Mouse (Mus musculus) cerebellum, adult 2 months (tissue): Measurements from ENCODE around the gene Arf3. TPM values are rescaled to one million over a fixed set of nuclear protein-coding genes. Genes with fewer than 3 reads are reported as not detected.
A peak's percentile ranks its signal among the peaks of the same experiment; 100 is the strongest.

Source experiments
- DNase-seq, 2 experiments: peaks; one replicate each; pipeline ENCODE4 v3.0.0; 2021
- H3K27ac ChIP-seq: fragments of 200-500 bp; 2 replicates; pipeline ENCODE4 v1.5.1; 2012; ENCODE audit warnings: low read length, control low read depth, inconsistent platforms; ENCODE audit not compliant: insufficient read depth
- H3K27me3 ChIP-seq: fragments of 200-500 bp; 2 replicates; pipeline ENCODE4 v1.6.1; 2012; ENCODE audit warnings: inconsistent platforms, mild to moderate bottlenecking, low read length, moderate library complexity; ENCODE audit not compliant: control insufficient read depth, insufficient read depth
- H3K4me1 ChIP-seq: fragments of 200-500 bp; 2 replicates; pipeline ENCODE4 v1.6.1; 2011; ENCODE audit warnings: low read length; ENCODE audit not compliant: control insufficient read depth, insufficient read depth
- H3K4me3 ChIP-seq: fragments of 200-500 bp; replicated peaks from 2 replicates; pipeline ENCODE3; 2011; ENCODE audit warnings: mild to moderate bottlenecking, low read depth, low read length, control low read depth; ENCODE audit not compliant: insufficient read depth
- CTCF ChIP-seq: fragments of 200-500 bp; IDR thresholded peaks from 2 replicates; pipeline ENCODE4 v1.5.1; 2011; ENCODE audit warnings: low read depth, mild to moderate bottlenecking, control low read depth, low read length, moderate library complexity, borderline replicate concordance; ENCODE audit not compliant: insufficient read depth
- POLR2A ChIP-seq: fragments of 200-500 bp; IDR thresholded peaks from 2 replicates; pipeline ENCODE4 v1.6.1; 2011; ENCODE audit warnings: low read length, control low read depth, borderline replicate concordance; ENCODE audit not compliant: insufficient read depth
- WGBS: fragments of 180-500 bp; shearing (Covaris S2); methylation state at CpG from one replicate; pipeline ENCODE4 v1.1.7; 2018; 5-methylcytosine and 5-hydroxymethylcytosine counted together
- polyA plus RNA-seq: library from polyadenylated mRNA; depleted of rRNA; stranded (reverse); fragments of >200 nt; gene quantifications from 2 replicates; pipeline ENCODE4 v1.2.3, GENCODE M21; 2012

Gene Arf3
- polyA plus RNA-seq, 1 experiment, result 210 TPM

- no peak for TF ChIP-seq POLR2A
- peak; percentile 39; the same call in 1 of the 2 replicates for TF ChIP-seq CTCF
- H3K4me1 ChIP-seq, result peaks cover 7% of the 10 kb centered on the region; the same call in 1 of the 2 replicates
- DNase-seq, result no peak
- no peak overlapping the region for H3K27ac ChIP-seq
- WGBS, result 41% methylated on average over 4 of the region's 4 CpGs
- H3K4me3 ChIP-seq, result no peak overlapping the region
- H3K27me3 ChIP-seq, result peaks cover 3% of the 10 kb centered on the region; the same call in 1 of the 2 replicates
Observed at GRCm38 (mm10) chr15:98787930-98788329, 24.9 kb upstream of the Arf3 start.

- DNase-seq, result no peak
- no peak for TF ChIP-seq POLR2A
- TF ChIP-seq CTCF, result peak; percentile 46
- Histone ChIP-seq H3K4me1 (peaks cover 1% of the 10 kb centered on the region; the same call in 1 of the 2 replicates), H3K27me3 (peaks cover 3% of the 10 kb centered on the region; the same call in 1 of the 2 replicates), H3K27ac (no peak overlapping the region), H3K4me3 (no peak overlapping the region)
- 54% methylated on average over 7 of the region's 7 CpGs for WGBS
Observed at GRCm38 (mm10) chr15:98785744-98786143, 22.7 kb upstream of the Arf3 start.

- H3K27me3 ChIP-seq, result peaks cover 8% of the 10 kb centered on the region; the same call in 1 of the 2 replicates
- no peaks in the 10 kb centered on the region for H3K4me1 ChIP-seq
- H3K4me3 ChIP-seq, result no peak overlapping the region
- no peak for DNase-seq
- TF ChIP-seq CTCF (no peak), POLR2A (no peak)
- 50% methylated on average over 6 of the region's 6 CpGs for WGBS
- H3K27ac ChIP-seq, result no peak overlapping the region
Observed at GRCm38 (mm10) chr15:98781166-98781565, 18.2 kb upstream of the Arf3 start.

GRCm38 (mm10) chr15:98780573-98780972, 17.6 kb upstream of the Arf3 start:
- no peak for DNase-seq
- WGBS, result 20% methylated on average over 13 of the region's 13 CpGs
- no peaks in the 10 kb centered on the region for H3K4me1 ChIP-seq
- peaks cover 8% of the 10 kb centered on the region; the same call in 1 of the 2 replicates for H3K27me3 ChIP-seq
- TF ChIP-seq CTCF (no peak), POLR2A (no peak)
- no peak overlapping the region for H3K27ac ChIP-seq
- no peak overlapping the region for H3K4me3 ChIP-seq

GRCm38 (mm10) chr15:98780075-98780474, 17.1 kb upstream of the Arf3 start:
- WGBS, result 17% methylated on average over 8 of the region's 8 CpGs
- Histone ChIP-seq H3K27me3 (peaks cover 8% of the 10 kb centered on the region; the same call in 1 of the 2 replicates), H3K4me1 (no peaks in the 10 kb centered on the region), H3K27ac (no peak overlapping the region), H3K4me3 (no peak overlapping the region)
- DNase-seq, result no peak
- TF ChIP-seq CTCF (no peak), POLR2A (no peak)

- Histone ChIP-seq H3K4me1 (no peaks in the 10 kb centered on the region), H3K4me3 (no peak overlapping the region), H3K27ac (no peak overlapping the region), H3K27me3 (peaks cover 9% of the 10 kb centered on the region; the same call in 1 of the 2 replicates)
- no peak for DNase-seq
- 13% methylated on average over 11 of the region's 11 CpGs for WGBS
- no peak for TF ChIP-seq POLR2A
- TF ChIP-seq CTCF, result no peak
Observed at GRCm38 (mm10) chr15:98778806-98779205, 15.8 kb upstream of the Arf3 start.

GRCm38 (mm10) chr15:98778191-98778770, 15.3 kb upstream of the Arf3 start:
- H3K4me3 ChIP-seq, result no peak overlapping the region
- WGBS, result 3% methylated on average over 25 of the region's 25 CpGs
- no peaks in the 10 kb centered on the region for H3K4me1 ChIP-seq
- no peak for TF ChIP-seq CTCF
- TF ChIP-seq POLR2A, result no peak
- no peak overlapping the region for H3K27ac ChIP-seq
- peaks cover 9% of the 10 kb centered on the region; the same call in 1 of the 2 replicates for H3K27me3 ChIP-seq
- no peak for DNase-seq

- no peak for TF ChIP-seq POLR2A
- no peak for TF ChIP-seq CTCF
- Histone ChIP-seq H3K27ac (no peak within 1 kb of the TSS), H3K4me3 (no peak within 1 kb of the TSS), H3K4me1 (no peaks in the 10 kb centered on the region), H3K27me3 (peaks cover 9% of the 10 kb centered on the region; the same call in 1 of the 2 replicates)
- under 1% methylated on average over 31 of the region's 33 CpGs for WGBS
- no peak for DNase-seq
Observed at GRCm38 (mm10) chr15:98777762-98778161, 14.7 kb upstream of the Arf3 start, which contains the start of gene Wnt10b. Gene Wnt10b (minus strand): TSS chr15:98778150.
